ENCODE assay signal across 8 mouse cellular contexts in the genomic region with DNA sequence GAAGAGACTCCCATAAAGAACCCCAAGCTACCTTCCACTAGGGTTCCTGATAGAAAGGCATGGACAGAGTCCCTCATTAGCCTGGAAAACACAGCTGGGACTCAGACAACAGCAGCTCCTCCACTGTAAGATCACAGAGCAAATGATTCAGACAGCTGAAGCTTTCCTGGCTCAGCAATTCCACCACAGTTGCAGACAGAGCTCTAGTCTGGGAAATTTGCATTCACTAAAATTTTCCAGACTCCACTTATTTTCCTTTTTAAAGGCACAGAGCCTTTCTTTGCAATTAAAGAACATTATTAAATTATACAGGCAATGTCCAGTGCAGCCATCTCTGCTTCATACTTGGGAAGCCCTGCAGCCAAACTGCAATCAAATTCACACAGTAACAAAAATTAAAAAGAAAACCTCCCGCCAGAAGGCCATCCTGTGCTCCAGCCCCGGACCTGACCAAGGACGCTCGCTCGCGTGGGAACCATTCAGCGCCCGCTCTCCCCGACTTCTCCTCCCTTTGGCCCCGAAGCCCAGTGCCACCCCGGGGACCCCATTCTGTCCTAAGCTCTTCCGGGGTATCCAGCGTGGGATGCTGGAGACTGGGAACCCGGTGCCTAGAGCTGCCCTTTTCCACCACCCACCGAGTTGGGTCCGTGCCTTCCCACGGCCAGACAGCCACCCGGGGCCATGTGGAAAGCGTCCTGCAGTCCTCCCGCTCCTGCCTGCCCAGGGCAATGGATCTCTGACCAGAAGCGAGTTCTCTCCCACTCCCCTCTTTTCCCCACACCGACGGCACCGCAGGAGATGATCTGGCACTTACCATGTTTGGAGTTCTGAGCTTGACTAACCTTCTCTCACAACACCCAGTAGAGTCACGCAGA. TPM values are rescaled to one million over a fixed set of nuclear protein-coding genes. Genes with fewer than 3 reads are reported as not detected.
DNase-seq lines count a peak whose midpoint lies in the region; ATAC-seq and TF ChIP-seq lines count a peak whose summit lies in the region.
"Not testable (repeated sequence)": the region's sequence is repeated elsewhere in the genome, so short reads cannot be mapped to it uniquely, and the experiment has no call there.

No protein-coding gene starts in this region.

- in situ Hi-C loops in CH12.LX (cut with MboI; ENCODE audit: low pct_ligation_motif_present, low pct_unique_long_range_greater_than_20kb, low sequenced_read_pairs), result not testable (repeated sequence)

- H3K79me2 ChIP-seq in CH12.LX (replicated peaks; ENCODE audit: control insufficient read depth, extremely low read depth, insufficient read depth, poor library complexity, severe bottlenecking), result not testable (repeated sequence)

- H3K4me1 ChIP-seq in CH12.LX (ENCODE audit: control insufficient read depth in 1 of 2, insufficient read depth in 2 of 2); cerebellum, adult 2 months (ENCODE audit: control insufficient read depth, insufficient read depth, low read length); forebrain, embryonic 11.5 days (replicated peaks; ENCODE audit: control insufficient read depth, insufficient read depth, low read length); heart, embryonic 14.5 days (ENCODE audit: control insufficient read depth in 2 of 2, insufficient read depth in 2 of 2, low read length in 2 of 2); limb, embryonic 14.5 days (ENCODE audit: control insufficient read depth, insufficient read depth, low read length); midbrain, embryonic 11.5 days (ENCODE audit: control insufficient read depth, insufficient read depth, low read length): not testable (repeated sequence)

- TF ChIP-seq EP300 in CH12.LX (IDR thresholded peaks at IDR 0.05; ENCODE audit: low read length), result not testable (repeated sequence)

- not testable (repeated sequence) for TF ChIP-seq POLR2A in CH12.LX (IDR thresholded peaks at IDR 0.05; ENCODE audit: low read depth, low read length); cerebellum, adult 2 months (IDR thresholded peaks at IDR 0.05; ENCODE audit: borderline replicate concordance, insufficient read depth, low read length); limb, embryonic 14.5 days (IDR thresholded peaks at IDR 0.05; ENCODE audit: borderline replicate concordance, extremely low read depth, insufficient read depth, insufficient read length)

- dilution Hi-C loops in CH12.LX (cut with MboI; ENCODE audit: extremely low pct_ligation_motif_present, extremely low pct_unique_long_range_greater_than_20kb, low sequenced_read_pairs), result not testable (repeated sequence)

- peak overlapping the region; percentile 58 for H3K9ac ChIP-seq in CH12.LX (ENCODE audit: insufficient read depth, low read depth)
- not testable (repeated sequence) for H3K9ac ChIP-seq in forebrain, embryonic 11.5 days (ENCODE audit: low read length)
- peak overlapping the region; percentile 50; the same call in 1 of the 2 replicates for H3K9ac ChIP-seq in heart, embryonic 14.5 days (ENCODE audit: low read length)
- H3K9ac ChIP-seq in limb, embryonic 14.5 days (ENCODE audit: low read depth, low read length, severe bottlenecking), result peak overlapping the region; percentile 31; the same call in 1 of the 2 replicates
- peak overlapping the region; percentile 42; the same call in 1 of the 2 replicates for H3K9ac ChIP-seq in midbrain, embryonic 11.5 days (ENCODE audit: low read length)

- DNase-seq in CH12.LX (ENCODE audit: extremely low read depth), result peak; percentile 0
- peak; percentile 35 to 56 for DNase-seq in cerebellum, adult 2 months
- DNase-seq in forebrain, embryonic 11.5 days (ENCODE audit: low spot score); limb, embryonic 14.5 days (ENCODE audit: low spot score): not testable (repeated sequence)
- DNase-seq in kidney, adult 8-10 months, result peak; percentile 28
- peak; percentile 85 for DNase-seq in midbrain, embryonic 11.5 days (ENCODE audit: low spot score, missing footprints)
- peak; percentile 11 for DNase-seq in right cerebral cortex, postnatal 4 days

- peak overlapping the region; percentile 47 to 75 (median 64) for H3K4me3 ChIP-seq in CH12.LX (replicated peaks in 1 of 3; ENCODE audit: low read depth in 2 of 3, low read length in 2 of 3, poor library complexity in 1 of 3)
- H3K4me3 ChIP-seq in cerebellum, adult 2 months (replicated peaks; ENCODE audit: insufficient read depth, low read depth, low read length), result peak overlapping the region; percentile 61
- peak overlapping the region; percentile 35 for H3K4me3 ChIP-seq in forebrain, embryonic 11.5 days (ENCODE audit: low read depth, low read length)
- peak overlapping the region; percentile 45 to 69 for H3K4me3 ChIP-seq in heart, embryonic 14.5 days (ENCODE audit: control insufficient read depth in 1 of 2, insufficient read depth in 1 of 2, low read depth in 1 of 2, low read length in 2 of 2)
- H3K4me3 ChIP-seq in limb, embryonic 14.5 days (replicated peaks; ENCODE audit: low read length), result peak overlapping the region; percentile 37
- peak overlapping the region; percentile 36 for H3K4me3 ChIP-seq in midbrain, embryonic 11.5 days (ENCODE audit: low read depth, low read length)

- TF ChIP-seq RAD21 in CH12.LX (IDR thresholded peaks at IDR 0.05; ENCODE audit: low read depth, low read length), result not testable (repeated sequence)

- H3K27me3 ChIP-seq in CH12.LX (replicated peaks); cerebellum, adult 2 months (ENCODE audit: control insufficient read depth, insufficient read depth, low read length); forebrain, embryonic 11.5 days (ENCODE audit: control insufficient read depth, insufficient read depth, low read length); heart, embryonic 14.5 days (ENCODE audit: control insufficient read depth, insufficient read depth, low read length); limb, embryonic 14.5 days (ENCODE audit: control insufficient read depth, insufficient read depth, low read length); midbrain, embryonic 11.5 days (ENCODE audit: control insufficient read depth, insufficient read depth, low read length): not testable (repeated sequence)

- TF ChIP-seq CTCF in CH12.LX (conservative IDR thresholded peaks at IDR 0.05 in 1 of 2, IDR thresholded peaks at IDR 0.05 in 1 of 2; ENCODE audit: low read depth in 2 of 2, low read length in 2 of 2); cerebellum, adult 2 months (IDR thresholded peaks at IDR 0.05; ENCODE audit: borderline replicate concordance, insufficient read depth, low read depth, low read length): not testable (repeated sequence)

- not testable (repeated sequence) for ATAC-seq in forebrain, embryonic 11.5 days (replicated peaks; ENCODE audit: low FRiP score); heart, embryonic 14.5 days (ENCODE audit: insufficient number of reproducible peaks, insufficient read depth, low FRiP score, low read depth); limb, embryonic 14.5 days (ENCODE audit: low FRiP score, low read depth); midbrain, embryonic 11.5 days (ENCODE audit: low FRiP score)

- not testable (repeated sequence) for H3K36me3 ChIP-seq in CH12.LX (replicated peaks in 1 of 2; ENCODE audit: control insufficient read depth in 1 of 2, insufficient read depth in 1 of 2, low read length in 1 of 2); forebrain, embryonic 11.5 days (ENCODE audit: control insufficient read depth, insufficient read depth, low read length); heart, embryonic 14.5 days (ENCODE audit: control insufficient read depth, insufficient read depth, low read length); limb, embryonic 14.5 days (ENCODE audit: control insufficient read depth, insufficient read depth, low read length); midbrain, embryonic 11.5 days (ENCODE audit: control insufficient read depth, insufficient read depth, low read length)

- not testable (repeated sequence) for H3K9me3 ChIP-seq in CH12.LX (replicated peaks; ENCODE audit: low read length); forebrain, embryonic 11.5 days (ENCODE audit: control insufficient read depth, low read length); heart, embryonic 14.5 days (ENCODE audit: control insufficient read depth, low read length); limb, embryonic 14.5 days (ENCODE audit: control insufficient read depth, low read length); midbrain, embryonic 11.5 days (ENCODE audit: control insufficient read depth, low read length)

- 6% methylated on average over 25 of the region's 25 CpGs for WGBS in cerebellum, adult 2 months
- WGBS in forebrain, embryonic 11.5 days, result 4% methylated on average over 21 of the region's 25 CpGs
- WGBS in heart, embryonic 14.5 days, result 1% methylated on average over 24 of the region's 25 CpGs
- WGBS in limb, embryonic 14.5 days, result 5% methylated on average over 21 of the region's 25 CpGs
- 3% methylated on average over 20 of the region's 25 CpGs for WGBS in midbrain, embryonic 11.5 days

- peak overlapping the region; percentile 44; the same call in 1 of the 2 replicates for H3K4me2 ChIP-seq in CH12.LX (ENCODE audit: insufficient read depth, low read depth, poor library complexity, severe bottlenecking)
- peak overlapping the region; percentile 29; the same call in 1 of the 2 replicates for H3K4me2 ChIP-seq in forebrain, embryonic 11.5 days (ENCODE audit: low read depth, low read length, severe bottlenecking)
- H3K4me2 ChIP-seq in heart, embryonic 14.5 days (ENCODE audit: low read length), result peak overlapping the region; percentile 36
- H3K4me2 ChIP-seq in limb, embryonic 14.5 days (replicated peaks; ENCODE audit: low read depth, low read length, severe bottlenecking), result peak overlapping the region; percentile 33
- peak overlapping the region; percentile 32; the same call in 1 of the 2 replicates for H3K4me2 ChIP-seq in midbrain, embryonic 11.5 days

- not testable (repeated sequence) for H3K27ac ChIP-seq in CH12.LX (ENCODE audit: insufficient read depth, low read depth); forebrain, embryonic 11.5 days (ENCODE audit: low read depth, low read length); heart, embryonic 14.5 days (replicated peaks in 1 of 2; ENCODE audit: control insufficient read depth in 1 of 2, insufficient read depth in 1 of 2, low read depth in 2 of 2, low read length in 2 of 2); limb, embryonic 14.5 days (replicated peaks; ENCODE audit: low read depth, low read length); midbrain, embryonic 11.5 days (ENCODE audit: low read depth, low read length)
- peak overlapping the region; percentile 16; the same call in 1 of the 2 replicates for H3K27ac ChIP-seq in cerebellum, adult 2 months (ENCODE audit: insufficient read depth, low read length)

RNA-seq across cellular contexts. Expression of gene Gm14399, which starts 0.5 kb away (rescaled TPM):
- total RNA-seq in CH12.LX (2012; rRNA removed) (6.5 and 6.9 TPM in 2 replicates), CH12.LX (2014; rRNA removed) (16.5 and 18.3 TPM in 2 replicates)
- 6.6 and 6.7 TPM in 2 replicates for polyA plus RNA-seq in CH12.LX (2012; ENCODE audit: insufficient read length, low read depth)
- polyA plus RNA-seq in cerebellum, adult 2 months (2012; rRNA removed), result 17.6 and 26.8 TPM in 2 replicates
- 7.2 and 9.2 TPM in 2 replicates for polyA plus RNA-seq in forebrain, embryonic 11.5 days (2014; fragmentation: Nextera tagmentation; extraction: Ambion mirVana)
- 7.3 TPM in 2 replicates for polyA plus RNA-seq in heart, embryonic 14.5 days (2014; fragmentation: Nextera tagmentation; extraction: Ambion mirVana)
- 6.5 and 7.5 TPM in 2 replicates for polyA plus RNA-seq in limb, embryonic 14.5 days (2012; rRNA removed)
- 4.8 and 6.9 TPM in 2 replicates for polyA plus RNA-seq in limb, embryonic 14.5 days (2014; fragmentation: Nextera tagmentation; extraction: Ambion mirVana)
- 5.9 and 9.0 TPM in 2 replicates for polyA plus RNA-seq in midbrain, embryonic 11.5 days (2014; fragmentation: Nextera tagmentation; extraction: Ambion mirVana)

RNA-seq across cellular contexts. Expression of gene Gm14443, which starts 34.3 kb away (rescaled TPM):
- total RNA-seq in CH12.LX (2012; rRNA removed) (2.9 and 3.1 TPM in 2 replicates), CH12.LX (2014; rRNA removed) (2.7 and 3.0 TPM in 2 replicates)
- polyA plus RNA-seq in CH12.LX (2012; ENCODE audit: insufficient read length, low read depth), result 1.9 and 2.0 TPM in 2 replicates
- 3.9 and 4.0 TPM in 2 replicates for polyA plus RNA-seq in cerebellum, adult 2 months (2012; rRNA removed)
- polyA plus RNA-seq in forebrain, embryonic 11.5 days (2014; fragmentation: Nextera tagmentation; extraction: Ambion mirVana), result 0.97 and 1.3 TPM in 2 replicates
- 0.30 and 0.59 TPM in 2 replicates for polyA plus RNA-seq in heart, embryonic 14.5 days (2014; fragmentation: Nextera tagmentation; extraction: Ambion mirVana)
- 0.81 and 1.7 TPM in 2 replicates for polyA plus RNA-seq in limb, embryonic 14.5 days (2012; rRNA removed)
- 0.90 and 1.1 TPM in 2 replicates for polyA plus RNA-seq in limb, embryonic 14.5 days (2014; fragmentation: Nextera tagmentation; extraction: Ambion mirVana)
- polyA plus RNA-seq in midbrain, embryonic 11.5 days (2014; fragmentation: Nextera tagmentation; extraction: Ambion mirVana), result 0.66 and 0.81 TPM in 2 replicates
